Mouse (Mus musculus) lung, postnatal 0 days (tissue): ENCODE data around the gene Sept4. TPM values are rescaled to one million over a fixed set of nuclear protein-coding genes. Genes with fewer than 3 reads are reported as not detected.
A peak's percentile ranks its signal among the peaks of the same experiment; 100 is the strongest.

ENCODE experiments used
- ATAC-seq: fragments of 200-750 bp; cut with Nextera tagmentation; 2 replicates; pipeline ENCODE4 v1.8.0; 2017; ENCODE audit warnings: moderate library complexity
- DNase-seq: peaks from one replicate; pipeline ENCODE4 v3.0.0-alpha.2; 2016; ENCODE audit warnings: low spot score
- H3K27ac ChIP-seq: fragments of 300-500 bp; sonication (generic); 2 replicates; pipeline ENCODE4 v1.5.1; 2014; ENCODE audit warnings: antibody characterized with exemption, mild to moderate bottlenecking, low read length, mixed read lengths
- H3K27me3 ChIP-seq: fragments of 300-500 bp; sonication (generic); replicated peaks from 2 replicates; pipeline ENCODE4 v1.6.1; 2014; ENCODE audit warnings: low read length, mixed read lengths; ENCODE audit not compliant: insufficient read depth
- H3K36me3 ChIP-seq: fragments of 300-500 bp; sonication (generic); 2 replicates; pipeline ENCODE4 v1.6.1; 2014; ENCODE audit warnings: low read length, mixed read lengths; ENCODE audit not compliant: insufficient read depth
- H3K4me1 ChIP-seq: fragments of 300-500 bp; sonication (generic); 2 replicates; pipeline ENCODE4 v1.6.1; 2014; ENCODE audit warnings: antibody characterized with exemption, low read depth, low read length, mixed read lengths; ENCODE audit not compliant: insufficient read depth
- H3K4me2 ChIP-seq: fragments of 300-500 bp; sonication (generic); replicated peaks from 2 replicates; pipeline ENCODE4 v1.6.1; 2014; ENCODE audit warnings: low read depth, mild to moderate bottlenecking, low read length, moderate library complexity, mixed read lengths
- H3K4me3 ChIP-seq: fragments of 300-500 bp; sonication (generic); 2 replicates; pipeline ENCODE4 v1.5.1; 2014; ENCODE audit warnings: low read depth, low read length
- H3K9ac ChIP-seq: fragments of 300-500 bp; sonication (generic); replicated peaks from 2 replicates; pipeline ENCODE4 v1.6.1; 2014; ENCODE audit warnings: low read depth, mild to moderate bottlenecking
- H3K9me3 ChIP-seq: fragments of 300-500 bp; sonication (generic); 2 replicates; pipeline ENCODE4 v1.6.1; 2016; ENCODE audit warnings: low read length, mixed read lengths
- CTCF ChIP-seq: IDR thresholded peaks from 2 replicates; pipeline ENCODE4 v1.5.1; 2016; ENCODE audit warnings: antibody characterized with exemption, mild to moderate bottlenecking
- EP300 ChIP-seq: IDR thresholded peaks from 2 replicates; pipeline ENCODE4 v1.6.1; 2016; ENCODE audit warnings: antibody characterized with exemption, mild to moderate bottlenecking, control low read depth
- WGBS: fragments of 180-500 bp; shearing (Covaris S2); extraction: QIAGEN DNeasy Blood & Tissue Kit; methylation state at CpG from one replicate; pipeline ENCODE4 v1.1.7; 2014; 5-methylcytosine and 5-hydroxymethylcytosine counted together
- polyA plus RNA-seq: library from polyadenylated mRNA; unstranded; fragments of >200 nt; fragmentation: Nextera tagmentation; extraction: Ambion mirVana; gene quantifications from 2 replicates; pipeline ENCODE4 v1.2.1, GENCODE M21; 2015

Gene Sept4
- polyA plus RNA-seq, 1 experiment from 2014 or later = 366 TPM

DNA sequence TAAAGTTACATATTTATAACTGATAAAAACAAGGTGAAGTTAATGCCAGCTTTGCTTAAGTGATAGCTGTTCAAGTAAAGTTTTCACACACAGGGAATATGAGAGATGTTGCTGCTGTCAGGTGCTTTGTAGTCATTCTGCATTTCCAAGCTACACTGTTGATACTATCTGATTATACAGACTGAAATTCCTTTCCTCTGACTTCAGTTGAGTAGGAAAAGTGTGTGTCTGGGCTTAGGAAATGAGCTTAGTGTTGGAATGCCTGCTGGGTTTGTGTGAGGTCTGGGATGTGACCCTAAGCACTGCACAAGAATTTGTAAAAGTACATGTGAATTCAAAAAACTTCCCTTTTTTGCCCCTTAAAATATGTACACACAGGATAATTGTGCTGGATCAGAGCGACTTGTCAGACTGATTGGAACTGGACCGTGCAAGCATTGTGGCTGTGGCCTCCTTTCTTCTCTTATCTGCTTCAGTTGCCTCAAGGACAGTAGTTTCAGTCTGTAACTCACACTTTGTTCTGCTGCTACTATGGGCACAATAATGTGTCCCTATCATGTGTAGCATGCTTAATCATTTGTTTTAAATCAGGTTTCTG lies 13.5 kb upstream of the Sept4 start:
- Histone ChIP-seq H3K4me2 (no peak overlapping the region), H3K4me1 (peaks cover 6% of the 10 kb centered on the region; the same call in 1 of the 2 replicates), H3K27me3 (no peaks in the 10 kb centered on the region), H3K4me3 (no peak overlapping the region), H3K9ac (no peak overlapping the region), H3K36me3 (no peaks in the 10 kb centered on the region), H3K9me3 (no peaks in the 10 kb centered on the region), H3K27ac (peak overlapping the region; percentile 22; the same call in 1 of the 2 replicates)
- ATAC-seq (peak; percentile 80), DNase-seq (peak; percentile 71)
- TF ChIP-seq CTCF = no peak
- 0 out of 2 replicates have a peak, but pooled peaks have one; percentile 48 for TF ChIP-seq EP300
- 14% methylated on average over 2 of the region's 2 CpGs for WGBS

DNA sequence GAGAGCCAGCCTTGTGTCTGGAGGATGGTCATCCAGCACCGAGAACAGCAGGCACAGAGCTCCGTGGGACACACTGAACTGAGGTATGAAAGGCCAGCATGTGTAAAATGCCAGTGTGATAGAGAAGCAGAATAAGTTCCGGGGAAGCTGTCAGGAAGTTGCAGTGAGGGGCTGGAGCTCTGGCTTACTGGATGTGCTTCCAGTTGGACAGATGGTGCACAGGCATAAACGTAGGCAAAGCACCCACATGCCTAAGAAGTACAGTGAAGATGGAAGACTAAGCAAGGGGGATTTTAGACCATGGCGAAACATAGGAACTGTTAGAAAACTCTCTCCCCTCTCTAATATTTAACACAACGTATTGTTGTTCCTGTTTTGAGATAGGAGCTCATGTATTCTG lies 7.5 kb upstream of the Sept4 start:
- H3K4me1 ChIP-seq = no peaks in the 10 kb centered on the region
- H3K9ac ChIP-seq = no peak overlapping the region
- ATAC-seq (no peak), DNase-seq (no peak)
- no peak overlapping the region for H3K4me2 ChIP-seq
- WGBS = 49% methylated on average over 6 of the region's 6 CpGs
- TF ChIP-seq EP300 = no peak
- TF ChIP-seq CTCF = no peak
- H3K36me3 ChIP-seq = no peaks in the 10 kb centered on the region
- H3K9me3 ChIP-seq = no peaks in the 10 kb centered on the region
- H3K27ac ChIP-seq = no peak overlapping the region
- no peaks in the 10 kb centered on the region for H3K27me3 ChIP-seq
- H3K4me3 ChIP-seq = no peak overlapping the region

DNA sequence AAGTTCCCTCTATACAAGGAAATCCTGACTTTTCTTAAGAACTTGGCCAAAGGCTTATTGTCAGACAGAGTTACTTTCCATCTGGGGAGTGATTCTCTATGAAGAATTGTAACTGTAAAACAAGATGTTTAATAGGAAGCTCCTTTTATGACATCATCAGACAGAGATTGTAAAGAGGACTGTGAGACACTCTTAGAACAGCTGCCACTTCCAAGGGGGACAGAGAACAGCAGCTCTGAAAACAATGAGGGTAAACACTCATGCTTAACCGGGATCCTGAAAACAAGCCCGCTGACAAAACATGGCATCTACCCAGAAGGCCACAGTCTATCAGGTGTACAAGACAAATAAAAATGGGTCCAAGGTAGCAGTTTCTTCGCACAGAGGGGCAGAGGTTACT lies 2.2 kb upstream of the Sept4 start, which contains the start of gene Gm11492:
Gene Gm11492 (plus strand): TSS at position 153 of the 400 bp plus-strand sequence.
- Histone ChIP-seq H3K9ac (no peak within 1 kb of the TSS), H3K9me3 (no peaks in the 10 kb centered on the region), H3K36me3 (no peaks in the 10 kb centered on the region), H3K4me3 (no peak within 1 kb of the TSS), H3K27ac (no peak within 1 kb of the TSS), H3K27me3 (no peaks in the 10 kb centered on the region), H3K4me2 (no peak within 1 kb of the TSS), H3K4me1 (peaks cover 3% of the 10 kb centered on the region; the same call in 1 of the 2 replicates)
- 55% methylated on average over 3 of the region's 3 CpGs for WGBS
- TF ChIP-seq CTCF = no peak
- no peak for TF ChIP-seq EP300
- DNase-seq = no peak
- no peak for ATAC-seq

DNA sequence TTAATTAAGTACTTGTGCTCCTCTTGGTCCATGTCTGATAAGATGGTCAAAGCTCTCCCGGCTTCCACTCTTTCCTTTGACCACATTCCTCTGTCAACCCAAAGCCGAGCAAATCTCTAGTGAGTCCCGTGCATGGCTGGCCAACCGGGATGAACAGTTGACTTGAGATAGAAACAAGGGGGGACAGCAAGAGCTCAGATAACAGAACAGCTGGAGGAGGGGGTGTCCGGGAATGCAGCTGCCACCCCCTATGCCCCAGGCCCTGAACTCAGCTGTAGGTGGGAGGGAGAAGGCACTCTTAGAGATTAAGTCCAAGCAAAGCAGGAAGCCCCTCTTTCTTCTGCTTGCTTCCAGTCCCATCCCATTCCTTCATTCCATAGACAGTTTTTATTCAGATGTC lies 2.0 kb downstream of the Sept4 start:
- 48% methylated on average over 5 of the region's 5 CpGs for WGBS
- peaks cover 9% of the 10 kb centered on the region; the same call in 1 of the 2 replicates for H3K4me1 ChIP-seq
- no peaks in the 10 kb centered on the region for H3K27me3 ChIP-seq
- DNase-seq (no peak), ATAC-seq (no peak)
- H3K4me3 ChIP-seq = no peak overlapping the region
- H3K9ac ChIP-seq = no peak overlapping the region
- no peaks in the 10 kb centered on the region for H3K9me3 ChIP-seq
- H3K4me2 ChIP-seq = no peak overlapping the region
- no peak overlapping the region for H3K27ac ChIP-seq
- TF ChIP-seq EP300 = no peak
- TF ChIP-seq CTCF = no peak
- no peaks in the 10 kb centered on the region for H3K36me3 ChIP-seq

DNA sequence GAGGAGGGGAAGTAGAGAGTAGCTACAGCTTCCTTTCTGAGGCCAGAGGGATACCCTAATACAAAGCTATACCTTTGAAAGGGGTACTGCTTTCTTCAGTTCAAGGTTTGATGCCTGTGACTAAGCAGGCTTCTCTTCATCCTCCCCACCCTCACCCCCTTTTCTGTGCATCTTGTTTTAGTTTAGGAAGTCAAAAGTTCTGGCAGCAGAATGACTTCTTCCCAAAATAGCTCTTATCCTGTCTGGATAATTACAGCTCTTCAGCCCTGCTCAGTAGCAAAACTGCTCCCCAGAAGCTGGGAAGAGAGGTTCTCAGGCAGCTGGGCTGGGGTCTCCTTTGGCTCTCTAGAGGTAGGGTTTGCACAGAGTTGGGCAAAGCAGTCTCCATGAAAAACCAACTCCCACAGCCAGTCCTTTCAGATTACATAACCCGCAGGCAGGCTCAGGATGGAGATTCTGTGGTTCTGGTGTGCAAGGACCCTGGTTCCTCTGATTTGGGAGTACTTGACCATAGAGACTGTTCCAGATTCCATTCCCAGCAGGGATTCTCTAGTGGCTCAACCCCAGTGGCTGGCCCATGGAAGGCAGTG lies 2.8 kb downstream of the Sept4 start:
- no peaks in the 10 kb centered on the region for H3K9me3 ChIP-seq
- DNase-seq (peak; percentile 4), ATAC-seq (no peak)
- peak overlapping the region; percentile 22; the same call in 1 of the 2 replicates for H3K27ac ChIP-seq
- H3K4me1 ChIP-seq = peaks cover 9% of the 10 kb centered on the region; the same call in 1 of the 2 replicates
- no peak overlapping the region for H3K4me3 ChIP-seq
- no peaks in the 10 kb centered on the region for H3K27me3 ChIP-seq
- H3K9ac ChIP-seq = no peak overlapping the region
- 89% methylated on average over 1 of the region's 1 CpGs for WGBS
- H3K4me2 ChIP-seq = no peak overlapping the region
- H3K36me3 ChIP-seq = no peaks in the 10 kb centered on the region
- TF ChIP-seq EP300 (no peak), CTCF (no peak)

DNA sequence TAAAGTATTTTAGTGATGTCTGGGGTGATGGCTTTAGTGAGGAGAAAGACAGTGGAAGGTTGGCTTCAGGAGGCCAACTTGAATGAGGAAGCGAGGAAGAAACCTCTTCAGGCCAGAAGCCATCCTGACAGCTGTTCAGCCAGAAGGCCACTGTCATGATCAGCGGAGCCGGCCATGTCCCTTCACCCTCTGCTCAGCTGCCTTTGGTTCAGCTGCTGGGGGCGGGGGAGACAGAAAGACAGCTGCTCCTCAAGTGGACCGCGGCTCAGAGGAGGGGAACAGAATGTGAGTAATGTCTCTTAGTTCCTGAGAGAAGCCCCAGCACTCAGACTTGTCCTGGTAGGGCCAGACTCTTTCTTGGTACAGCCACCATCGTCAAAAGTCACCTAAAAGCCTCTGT lies 5.0 kb downstream of the Sept4 start:
- WGBS = 51% methylated on average over 7 of the region's 7 CpGs
- peaks cover 13% of the 10 kb centered on the region; the same call in 1 of the 2 replicates for H3K4me1 ChIP-seq
- peak overlapping the region; percentile 9; the same call in 1 of the 2 replicates for H3K27ac ChIP-seq
- ATAC-seq (peak; percentile 27; the same call in 1 of the 2 replicates), DNase-seq (peak; percentile 23)
- H3K4me3 ChIP-seq = no peak overlapping the region
- no peaks in the 10 kb centered on the region for H3K9me3 ChIP-seq
- TF ChIP-seq EP300 (no peak), CTCF (no peak)
- H3K4me2 ChIP-seq = no peak overlapping the region
- no peaks in the 10 kb centered on the region for H3K36me3 ChIP-seq
- no peak overlapping the region for H3K9ac ChIP-seq
- H3K27me3 ChIP-seq = no peaks in the 10 kb centered on the region
